Mouse (Mus musculus) MEL (cell line): ENCODE measurements around the gene Fbxl5. TPM values are rescaled to one million over a fixed set of nuclear protein-coding genes. Genes with fewer than 3 reads are reported as not detected.

Experiments used
- DNase-seq: peaks from one replicate; pipeline ENCODE4 v3.0.0; 2011; ENCODE audit warnings: low read depth, low spot score
- H3K27ac ChIP-seq: 2 replicates; pipeline ENCODE4 v1.5.1; 2012; ENCODE audit warnings: low read depth, mild to moderate bottlenecking, control low read depth, low read length, moderate library complexity; ENCODE audit not compliant: control insufficient read depth
- H3K27me3 ChIP-seq, 2 experiments: fragments of 150-350 bp in 1 of 2; sonication (generic) in 1 of 2; 2 replicates each; pipeline ENCODE4 v1.6.1; 2012; ENCODE audit warnings: low read length in 2 of 2, mild to moderate bottlenecking in 2 of 2, improper control_type of control experiment in 1 of 2, moderate library complexity in 1 of 2; ENCODE audit not compliant: insufficient read depth in 2 of 2, control insufficient read depth in 1 of 2
- H3K36me3 ChIP-seq, 2 experiments: 2 replicates each; pipeline ENCODE4 v1.6.1; 2012 to 2014; ENCODE audit warnings: low read length in 2 of 2, improper control_type of control experiment in 1 of 2, inconsistent platforms in 1 of 2, mild to moderate bottlenecking in 1 of 2; ENCODE audit not compliant: insufficient read depth in 2 of 2, control insufficient read depth in 1 of 2
- H3K4me1 ChIP-seq, 2 experiments: fragments of 150-350 bp in 1 of 2; sonication (generic) in 1 of 2; 2 replicates each; pipeline ENCODE4 v1.6.1; 2012; ENCODE audit warnings: low read length in 2 of 2, improper control_type of control experiment in 1 of 2, mild to moderate bottlenecking in 1 of 2; ENCODE audit not compliant: insufficient read depth in 2 of 2, control insufficient read depth in 1 of 2
- H3K4me3 ChIP-seq, 2 experiments: fragments of 150-350 bp in 1 of 2; sonication (generic) in 1 of 2; 2 replicates each; pipeline ENCODE4 v1.5.1; 2012; ENCODE audit warnings: low read depth in 2 of 2, low read length in 2 of 2, mild to moderate bottlenecking in 2 of 2, moderate library complexity in 2 of 2, control low read depth in 1 of 2, improper control_type of control experiment in 1 of 2; ENCODE audit not compliant: control insufficient read depth in 1 of 2, insufficient read depth in 1 of 2
- H3K79me2 ChIP-seq: 2 replicates; pipeline ENCODE4 v1.6.1; 2012; ENCODE audit warnings: mild to moderate bottlenecking, low read length, moderate library complexity; ENCODE audit not compliant: control insufficient read depth, poor library complexity, insufficient read depth
- H3K9ac ChIP-seq: 2 replicates; pipeline ENCODE4 v1.6.1; 2012; ENCODE audit warnings: low read depth, mild to moderate bottlenecking, control low read depth, low read length, moderate library complexity; ENCODE audit not compliant: control insufficient read depth, poor library complexity, severe bottlenecking
- H3K9me3 ChIP-seq: fragments of 150-350 bp; sonication (generic); replicated peaks from 2 replicates; pipeline ENCODE4 v1.6.1; 2012; ENCODE audit warnings: mild to moderate bottlenecking, low read length, improper control_type of control experiment, moderate library complexity; ENCODE audit not compliant: insufficient read depth
- E2F4 ChIP-seq: IDR thresholded peaks from 2 replicates; pipeline ENCODE4 v1.6.1; 2011; ENCODE audit warnings: low read depth, low read length, improper control_type of control experiment, borderline replicate concordance
- ELF1 ChIP-seq: IDR thresholded peaks from 2 replicates; pipeline ENCODE4 v1.6.1; 2014; ENCODE audit warnings: low read depth, mild to moderate bottlenecking, inconsistent platforms, low read length, improper control_type of control experiment, moderate library complexity
- EP300 ChIP-seq, 2 experiments: IDR thresholded peaks; 2 replicates each; pipeline ENCODE4 v1.6.1; 2011; ENCODE audit warnings: improper control_type of control experiment in 2 of 2, low read length in 2 of 2, low read depth in 1 of 2, mild to moderate bottlenecking in 1 of 2
- GABPA ChIP-seq: IDR thresholded peaks from 2 replicates; pipeline ENCODE4 v1.6.1; 2012; ENCODE audit warnings: low read depth, mild to moderate bottlenecking, inconsistent platforms, low read length, improper control_type of control experiment, moderate library complexity
- GATA1 ChIP-seq: IDR thresholded peaks from 2 replicates; pipeline ENCODE4 v1.6.1; 2011; ENCODE audit warnings: low read depth, low read length, improper control_type of control experiment
- HCFC1 ChIP-seq: IDR thresholded peaks from 2 replicates; pipeline ENCODE4 v1.6.1; 2012; ENCODE audit warnings: low read depth, mild to moderate bottlenecking, inconsistent platforms, low read length, improper control_type of control experiment, moderate library complexity
- MAFK ChIP-seq: IDR thresholded peaks from 2 replicates; pipeline ENCODE4 v1.6.1; 2011; ENCODE audit warnings: low read depth, mild to moderate bottlenecking, low read length, improper control_type of control experiment, borderline replicate concordance
- MAX ChIP-seq: IDR thresholded peaks from 2 replicates; pipeline ENCODE4 v1.6.1; 2011; ENCODE audit warnings: low read length, improper control_type of control experiment
- MAZ ChIP-seq: IDR thresholded peaks from 2 replicates; pipeline ENCODE4 v1.6.1; 2012; ENCODE audit warnings: low read depth, mild to moderate bottlenecking, inconsistent platforms, low read length, improper control_type of control experiment
- MEF2A ChIP-seq: IDR thresholded peaks from 2 replicates; pipeline ENCODE4 v1.6.1; 2014; ENCODE audit warnings: low read depth, mild to moderate bottlenecking, inconsistent platforms, low read length, improper control_type of control experiment; ENCODE audit not compliant: poor library complexity, insufficient replicate concordance, severe bottlenecking; ENCODE audit errors: extremely low read depth
- MXI1 ChIP-seq: IDR thresholded peaks from 2 replicates; pipeline ENCODE4 v1.6.1; 2011; ENCODE audit warnings: mild to moderate bottlenecking, low read depth, low read length, improper control_type of control experiment
- MYC ChIP-seq: IDR thresholded peaks from 2 replicates; pipeline ENCODE4 v1.6.1; 2011; ENCODE audit warnings: low read depth, mild to moderate bottlenecking, low read length, improper control_type of control experiment, moderate library complexity
- NELFE ChIP-seq: IDR thresholded peaks from 2 replicates; pipeline ENCODE4 v1.6.1; 2011; ENCODE audit warnings: low read depth, low read length, improper control_type of control experiment
- POLR2A ChIP-seq, 2 experiments: IDR thresholded peaks; 2 replicates each; pipeline ENCODE4 v1.6.1; 2011 to 2012; ENCODE audit warnings: low read length in 2 of 2, mild to moderate bottlenecking in 2 of 2, control low read depth in 1 of 2, improper control_type of control experiment in 1 of 2, low read depth in 1 of 2, moderate library complexity in 1 of 2; ENCODE audit not compliant: control insufficient read depth in 1 of 2, insufficient read depth in 1 of 2, poor library complexity in 1 of 2
- POLR2AphosphoS2 ChIP-seq: IDR thresholded peaks from 2 replicates; pipeline ENCODE4 v1.6.1; 2011; ENCODE audit warnings: low read length, improper control_type of control experiment
- SMC3 ChIP-seq: IDR thresholded peaks from 2 replicates; pipeline ENCODE4 v1.6.1; 2011; ENCODE audit warnings: low read depth, low read length, improper control_type of control experiment
- TAL1 ChIP-seq: IDR thresholded peaks from 2 replicates; pipeline ENCODE4 v1.6.1; 2012; ENCODE audit warnings: mild to moderate bottlenecking, inconsistent platforms, low read length, moderate library complexity, mixed read lengths
- TBP ChIP-seq: IDR thresholded peaks from 2 replicates; pipeline ENCODE4 v1.8.0; 2011; ENCODE audit warnings: low read depth, low read length, improper control_type of control experiment
- TCF12 ChIP-seq: IDR thresholded peaks from 2 replicates; pipeline ENCODE4 v1.6.1; 2014; ENCODE audit warnings: low read depth, mild to moderate bottlenecking, inconsistent platforms, low read length, improper control_type of control experiment, moderate library complexity
- ZKSCAN1 ChIP-seq: IDR thresholded peaks from 2 replicates; pipeline ENCODE4 v1.6.1; 2012; ENCODE audit warnings: low read depth, mild to moderate bottlenecking, inconsistent platforms, low read length, improper control_type of control experiment, moderate library complexity
- polyA plus RNA-seq, 2 experiments: library from polyadenylated mRNA; stranded (reverse) in 1 of 2; unstranded in 1 of 2; fragments of >175 nt in 1 of 2; fragments of >200 nt in 1 of 2; gene quantifications; 2 replicates each; pipeline versions ENCODE4 v1.2.1 to v1.2.4; 2012; ENCODE audit warnings: low replicate concordance in 2 of 2, low read depth in 1 of 2; ENCODE audit not compliant: insufficient read length in 2 of 2, insufficient read depth in 1 of 2, missing spikeins in 1 of 2
- total RNA-seq: library from RNA; depleted of rRNA; stranded (reverse); fragments of 300-350 nt; gene quantifications from 2 replicates; pipeline ENCODE4 v1.2.3, GENCODE M21; 2012

The Fbxl5 gene
- total and polyA plus RNA-seq, 3 experiments, result 22.8 to 25.7 TPM; not detected in 1

GRCm38 (mm10) chr5:43853096-43853867 lies 31.8 kb upstream of the Fbxl5 start:
- no peak overlapping the region for H3K27ac ChIP-seq
- no peaks in the 10 kb centered on the region for H3K79me2 ChIP-seq
- H3K4me3 ChIP-seq, result no peak overlapping the region
- peaks cover 3 to 7% of the 10 kb centered on the region in 2 experiments for H3K4me1 ChIP-seq
- no peak overlapping the region for H3K9ac ChIP-seq
- no peaks in the 10 kb centered on the region for H3K9me3 ChIP-seq
- no peak for TF ChIP-seq MYC
- no peak for TF ChIP-seq TCF12
- TF ChIP-seq MAZ, result no peak
- no peak for TF ChIP-seq TBP
- TF ChIP-seq MAFK, result no peak
- TF ChIP-seq POLR2A (IDR thresholded peaks at IDR 0.05; ENCODE audit: control insufficient read depth in 1 of 2, insufficient read depth in 1 of 2, low read depth in 1 of 2, low read length in 2 of 2, poor library complexity in 1 of 2), result no peak
- no peak for TF ChIP-seq TAL1
- no peak for TF ChIP-seq POLR2AphosphoS2
- TF ChIP-seq E2F4, result no peak
- no peak for TF ChIP-seq EP300 (IDR thresholded peaks at IDR 0.05; ENCODE audit: low read depth in 1 of 2, low read length in 2 of 2)
- TF ChIP-seq HCFC1, result no peak
- no peak for TF ChIP-seq MAX
- TF ChIP-seq GABPA, result no peak
- TF ChIP-seq SMC3, result no peak
- no peak for TF ChIP-seq ZKSCAN1
- TF ChIP-seq ELF1, result no peak
- TF ChIP-seq MEF2A, result no peak
- TF ChIP-seq NELFE, result no peak
- no peaks in the 10 kb centered on the region for H3K27me3 ChIP-seq
- DNase-seq, result no peak
- peaks cover 0 to 9% of the 10 kb centered on the region in 2 experiments; a peak in 2 of 4 replicates for H3K36me3 ChIP-seq

GRCm38 (mm10) chr5:43848275-43848674 lies 26.8 kb upstream of the Fbxl5 start:
- Histone ChIP-seq H3K4me1 (no peaks in the 10 kb centered on the region), H3K27me3 (no peaks in the 10 kb centered on the region), H3K4me3 (no peak overlapping the region), H3K9ac (no peak overlapping the region), H3K79me2 (no peaks in the 10 kb centered on the region), H3K9me3 (no peaks in the 10 kb centered on the region)
- TF ChIP-seq GATA1, result no peak
- TF ChIP-seq MXI1, result no peak
- no peak for TF ChIP-seq ELF1
- TF ChIP-seq EP300 (IDR thresholded peaks at IDR 0.05; ENCODE audit: low read depth in 1 of 2, low read length in 2 of 2), result no peak
- TF ChIP-seq, all 39 proteins: peak for 0
- no peak overlapping the region for H3K27ac ChIP-seq
- no peaks in the 10 kb centered on the region for H3K36me3 ChIP-seq
- no peak for DNase-seq
